Mouse (Mus musculus) lung, adult 2 months (tissue): ENCODE data around the gene Plekhh1.

Experiments used
- CTCF ChIP-seq: fragments of 200-500 bp; IDR thresholded peaks from 2 replicates; pipeline ENCODE4 v1.5.1; 2011; ENCODE audit warnings: mild to moderate bottlenecking, low read length, control low read depth; ENCODE audit not compliant: insufficient read depth
- POLR2A ChIP-seq: fragments of 200-500 bp; IDR thresholded peaks from 2 replicates; pipeline ENCODE4 v1.6.1; 2011; ENCODE audit warnings: low read depth, mild to moderate bottlenecking, control low read depth, low read length, borderline replicate concordance; ENCODE audit errors: extremely low read depth

DNA sequence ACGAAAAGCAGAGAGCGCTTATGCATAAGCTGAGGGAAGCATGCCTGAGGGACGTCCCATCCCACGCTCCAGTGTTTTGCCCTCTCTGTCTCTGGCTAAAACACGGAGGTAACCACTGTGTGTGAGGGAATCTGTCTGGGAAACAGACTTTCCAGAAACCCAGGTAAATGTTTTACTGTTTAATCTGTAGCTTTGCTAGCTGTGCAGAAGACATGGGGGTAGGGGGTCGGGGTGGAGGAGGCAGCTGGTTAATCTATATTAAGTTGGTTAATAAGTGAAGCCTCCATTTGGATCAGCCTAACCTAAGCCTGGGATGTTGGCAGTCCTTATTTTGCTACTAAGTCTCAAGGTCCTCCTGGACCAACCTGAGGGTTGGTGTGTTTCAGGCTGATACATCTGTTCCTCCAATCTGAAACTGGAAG is 40.2 kb downstream of the Plekhh1 start:
- no peak for TF ChIP-seq CTCF
- TF ChIP-seq POLR2A: no peak
